Mouse (Mus musculus) kidney, embryonic 14.5 days (tissue): ENCODE results near the gene Tinag. TPM values are rescaled to one million over a fixed set of nuclear protein-coding genes. Genes with fewer than 3 reads are reported as not detected.
"Not testable (repeated sequence)": the region's sequence is repeated elsewhere in the genome, so short reads cannot be mapped to it uniquely, and the experiment has no call there.

Source experiments
- ATAC-seq: fragments of 200-750 bp; cut with Nextera tagmentation; 2 replicates; pipeline ENCODE4 v1.8.0; 2017; ENCODE audit warnings: moderate number of reproducible peaks, mild to moderate bottlenecking, moderate TSS enrichment, moderate library complexity; ENCODE audit not compliant: low FRiP score, low TSS enrichment
- H3K27ac ChIP-seq: fragments of 300-500 bp; sonication (generic); 2 replicates; pipeline ENCODE4 v1.5.1; 2014; ENCODE audit warnings: low read depth, mild to moderate bottlenecking, low read length, moderate library complexity, mixed read lengths
- H3K27me3 ChIP-seq: fragments of 300-500 bp; sonication (generic); 2 replicates; pipeline ENCODE4 v1.6.1; 2014; ENCODE audit warnings: mild to moderate bottlenecking, low read length; ENCODE audit not compliant: control insufficient read depth, insufficient read depth
- H3K36me3 ChIP-seq: fragments of 300-500 bp; sonication (generic); 2 replicates; pipeline ENCODE4 v1.6.1; 2014; ENCODE audit warnings: low read length, mixed read lengths; ENCODE audit not compliant: control insufficient read depth, insufficient read depth
- H3K4me1 ChIP-seq: fragments of 300-500 bp; sonication (generic); 2 replicates; pipeline ENCODE4 v1.6.1; 2014; ENCODE audit warnings: low read length, mixed read lengths; ENCODE audit not compliant: control insufficient read depth, insufficient read depth
- H3K4me2 ChIP-seq: fragments of 300-500 bp; sonication (generic); replicated peaks from 2 replicates; pipeline ENCODE4 v1.6.1; 2014; ENCODE audit warnings: low read depth, mild to moderate bottlenecking, low read length
- H3K4me3 ChIP-seq: fragments of 300-500 bp; sonication (generic); 2 replicates; pipeline ENCODE4 v1.5.1; 2014; ENCODE audit warnings: mild to moderate bottlenecking, low read length
- H3K9ac ChIP-seq: fragments of 300-500 bp; sonication (generic); 2 replicates; pipeline ENCODE4 v1.6.1; 2014; ENCODE audit warnings: low read depth, mild to moderate bottlenecking, low read length, moderate library complexity
- H3K9me3 ChIP-seq: fragments of 300-500 bp; sonication (generic); 2 replicates; pipeline ENCODE4 v1.6.1; 2016; ENCODE audit warnings: low read length; ENCODE audit not compliant: control insufficient read depth
- WGBS: fragments of 180-500 bp; shearing (Covaris S2); extraction: QIAGEN DNeasy Blood & Tissue Kit; methylation state at CpG from one replicate; pipeline ENCODE4 v1.1.7; 2014; 5-methylcytosine and 5-hydroxymethylcytosine counted together
- polyA plus RNA-seq: library from polyadenylated mRNA; unstranded; fragments of >200 nt; fragmentation: Nextera tagmentation; extraction: Ambion mirVana; gene quantifications from 2 replicates; pipeline ENCODE4 v1.2.1, GENCODE M21; 2014

Gene Tinag
- 5.4 and 6.7 TPM in 2 replicates for polyA plus RNA-seq

GRCm38 (mm10) chr9:77045585-77045984 is at the start of gene Tinag:
TSS of gene Tinag (minus strand) at chr9:77045794.
- 45% methylated on average over 2 of the region's 2 CpGs for WGBS
- ATAC-seq, result no peak
- Histone ChIP-seq H3K27ac (peak within 1 kb of the TSS; percentile 85; the same call in 1 of the 2 replicates), H3K4me1 (0 out of 2 replicates have a peak, but pooled peaks cover 2% of the 10 kb centered on the region), H3K4me2 (no peak within 1 kb of the TSS), H3K9me3 (no peaks in the 10 kb centered on the region), H3K27me3 (no peaks in the 10 kb centered on the region), H3K9ac (no peak within 1 kb of the TSS), H3K4me3 (no peak within 1 kb of the TSS), H3K36me3 (no peaks in the 10 kb centered on the region)

- ATAC-seq, H3K4me2 ChIP-seq, H3K4me1 ChIP-seq, H3K4me3 ChIP-seq, H3K9me3 ChIP-seq, H3K27ac ChIP-seq, H3K36me3 ChIP-seq, H3K9ac ChIP-seq, H3K27me3 ChIP-seq: not testable (repeated sequence)
- WGBS, result 90% methylated on average over 1 of the region's 1 CpGs
These were observed 37.6 kb upstream of the Tinag start for GRCm38 (mm10) chr9:77083221-77083620.

- Histone ChIP-seq H3K9me3 (no peaks in the 10 kb centered on the region), H3K36me3 (no peaks in the 10 kb centered on the region), H3K9ac (no peak overlapping the region), H3K4me2 (no peak overlapping the region), H3K27me3 (no peaks in the 10 kb centered on the region), H3K4me1 (no peaks in the 10 kb centered on the region), H3K4me3 (no peak overlapping the region), H3K27ac (no peak overlapping the region)
- WGBS, result 73% methylated on average over 2 of the region's 2 CpGs
- ATAC-seq, result no peak
These were observed 26.1 kb upstream of the Tinag start for GRCm38 (mm10) chr9:77071676-77072075.

GRCm38 (mm10) chr9:77056611-77057010 is 11.0 kb upstream of the Tinag start:
- no peaks in the 10 kb centered on the region for H3K27me3 ChIP-seq
- no peaks in the 10 kb centered on the region for H3K36me3 ChIP-seq
- H3K4me2 ChIP-seq, result no peak overlapping the region
- no peak overlapping the region for H3K27ac ChIP-seq
- H3K4me1 ChIP-seq, result no peaks in the 10 kb centered on the region
- H3K4me3 ChIP-seq, result no peak overlapping the region
- no peak overlapping the region for H3K9ac ChIP-seq
- 75% methylated on average over 4 of the region's 4 CpGs for WGBS
- ATAC-seq, result no peak
- H3K9me3 ChIP-seq, result no peaks in the 10 kb centered on the region

- no peaks in the 10 kb centered on the region for H3K27me3 ChIP-seq
- no peak overlapping the region for H3K27ac ChIP-seq
- no peak for ATAC-seq
- H3K9ac ChIP-seq, result no peak overlapping the region
- H3K36me3 ChIP-seq, result no peaks in the 10 kb centered on the region
- H3K4me3 ChIP-seq, result no peak overlapping the region
- WGBS, result 86% methylated on average over 9 of the region's 9 CpGs
- H3K4me1 ChIP-seq, result no peaks in the 10 kb centered on the region
- H3K9me3 ChIP-seq, result no peaks in the 10 kb centered on the region
- no peak overlapping the region for H3K4me2 ChIP-seq
These were observed 9.0 kb upstream of the Tinag start for GRCm38 (mm10) chr9:77054426-77055193.

- no peaks in the 10 kb centered on the region for H3K36me3 ChIP-seq
- 73% methylated on average over 2 of the region's 2 CpGs for WGBS
These were observed 5.8 kb upstream of the Tinag start for GRCm38 (mm10) chr9:77051406-77051805.

GRCm38 (mm10) chr9:77049669-77050068 is 4.1 kb upstream of the Tinag start:
- 0 out of 2 replicates have a peak, but pooled peaks cover 2% of the 10 kb centered on the region for H3K4me1 ChIP-seq
- H3K4me3 ChIP-seq, result no peak overlapping the region
- no peaks in the 10 kb centered on the region for H3K36me3 ChIP-seq
- H3K9me3 ChIP-seq, result no peaks in the 10 kb centered on the region
- ATAC-seq, result no peak
- 92% methylated on average over 2 of the region's 2 CpGs for WGBS
- no peak overlapping the region for H3K27ac ChIP-seq
- H3K4me2 ChIP-seq, result no peak overlapping the region
- H3K9ac ChIP-seq, result no peak overlapping the region
- H3K27me3 ChIP-seq, result no peaks in the 10 kb centered on the region

More at GRCm38 (mm10) chr9:77051406-77051805, 5.8 kb upstream of the Tinag start:
- Histone ChIP-seq H3K4me2 (no peak overlapping the region), H3K27ac (no peak overlapping the region), H3K9ac (no peak overlapping the region), H3K4me1 (no peaks in the 10 kb centered on the region), H3K27me3 (no peaks in the 10 kb centered on the region), H3K4me3 (no peak overlapping the region), H3K9me3 (no peaks in the 10 kb centered on the region)
- no peak for ATAC-seq

- Histone ChIP-seq H3K4me3 (no peak overlapping the region), H3K9ac (no peak overlapping the region), H3K4me1 (0 out of 2 replicates have a peak, but pooled peaks cover 2% of the 10 kb centered on the region), H3K36me3 (no peaks in the 10 kb centered on the region), H3K27ac (peak overlapping the region; percentile 85; the same call in 1 of the 2 replicates), H3K27me3 (no peaks in the 10 kb centered on the region), H3K9me3 (no peaks in the 10 kb centered on the region), H3K4me2 (no peak overlapping the region)
- ATAC-seq, result peak; percentile 78; the same call in 1 of the 2 replicates
- WGBS, result 51% methylated on average over 5 of the region's 5 CpGs
These were observed 597 bp upstream of the Tinag start for GRCm38 (mm10) chr9:77046067-77046715.

- 80% methylated on average over 2 of the region's 2 CpGs for WGBS
These were observed 10.2 kb downstream of the Tinag start for GRCm38 (mm10) chr9:77035361-77035760.

More at GRCm38 (mm10) chr9:77035361-77035760, 10.2 kb downstream of the Tinag start:
- no peaks in the 10 kb centered on the region for H3K27me3 ChIP-seq
- H3K4me3 ChIP-seq, result no peak overlapping the region
- no peak overlapping the region for H3K4me2 ChIP-seq
- ATAC-seq, result no peak
- H3K9ac ChIP-seq, result no peak overlapping the region
- H3K9me3 ChIP-seq, result no peaks in the 10 kb centered on the region
- no peaks in the 10 kb centered on the region for H3K36me3 ChIP-seq
- H3K27ac ChIP-seq, result no peak overlapping the region
- H3K4me1 ChIP-seq, result no peaks in the 10 kb centered on the region
